Mouse (Mus musculus): ENCODE measurements around the gene Rln1. TPM values are rescaled to one million over a fixed set of nuclear protein-coding genes. Genes with fewer than 3 reads are reported as not detected.

Gene Rln1
- polyA plus RNA-seq, 1 experiment from 2014 or later, result not detected

- H3K79me2 ChIP-seq (ENCODE audit: inconsistent target), result no peaks in the 10 kb centered on the region
- WGBS (ENCODE audit: missing documents), result 62% methylated on average over 2 of the region's 2 CpGs
- H3K27ac ChIP-seq, result no peak overlapping the region
- no peak overlapping the region for H3K4me3 ChIP-seq (ENCODE audit: inconsistent target)
- H3K36me3 ChIP-seq (ENCODE audit: inconsistent target), result peaks cover 84% of the 10 kb centered on the region
Observed at GRCm38 (mm10) chr19:29294756-29295155, 39.7 kb downstream of the Rln1 start.

- no peaks in the 10 kb centered on the region for H3K79me2 ChIP-seq (ENCODE audit: inconsistent target)
- WGBS (ENCODE audit: missing documents), result 94% methylated on average over 4 of the region's 4 CpGs
Observed at GRCm38 (mm10) chr19:29292546-29292945, 41.9 kb downstream of the Rln1 start.

GRCm38 (mm10) chr19:29291532-29291931 lies 42.9 kb downstream of the Rln1 start:
- Histone ChIP-seq H3K4me3 (ENCODE audit: inconsistent target) (no peak overlapping the region), H3K36me3 (ENCODE audit: inconsistent target) (peaks cover 87% of the 10 kb centered on the region)
- WGBS (ENCODE audit: missing documents), result 94% methylated on average over 14 of the region's 14 CpGs

More at GRCm38 (mm10) chr19:29292546-29292945, 41.9 kb downstream of the Rln1 start:
- peaks cover 81% of the 10 kb centered on the region for H3K36me3 ChIP-seq (ENCODE audit: inconsistent target)
- H3K27ac ChIP-seq, result no peak overlapping the region
- H3K4me3 ChIP-seq (ENCODE audit: inconsistent target), result no peak overlapping the region

GRCm38 (mm10) chr19:29287863-29288262 lies 46.6 kb downstream of the Rln1 start:
- H3K79me2 ChIP-seq (ENCODE audit: inconsistent target), result no peaks in the 10 kb centered on the region
- peaks cover 72% of the 10 kb centered on the region for H3K36me3 ChIP-seq (ENCODE audit: inconsistent target)
- WGBS (ENCODE audit: missing documents), result 96% methylated on average over 8 of the region's 8 CpGs
- H3K4me3 ChIP-seq (ENCODE audit: inconsistent target), result no peak overlapping the region
- H3K27ac ChIP-seq, result no peak overlapping the region

More at GRCm38 (mm10) chr19:29291532-29291931, 42.9 kb downstream of the Rln1 start:
- Histone ChIP-seq H3K27ac (no peak overlapping the region), H3K79me2 (ENCODE audit: inconsistent target) (no peaks in the 10 kb centered on the region)

- H3K4me3 ChIP-seq (ENCODE audit: inconsistent target), result no peak overlapping the region
- H3K79me2 ChIP-seq (ENCODE audit: inconsistent target), result no peaks in the 10 kb centered on the region
- H3K36me3 ChIP-seq (ENCODE audit: inconsistent target), result peaks cover 64% of the 10 kb centered on the region
- 68% methylated on average over 7 of the region's 7 CpGs for WGBS (ENCODE audit: missing documents)
- H3K27ac ChIP-seq, result no peak overlapping the region
Observed at GRCm38 (mm10) chr19:29285451-29285869, 49.0 kb downstream of the Rln1 start.

Other genes starting within 250 kb of the Rln1 start
- 5.0 to 11.9 TPM (median 5.2 TPM) in 3 replicates for gene Rcl1, start 233.3 kb downstream of the Rln1 start, polyA plus RNA-seq (2018)
- 15.0 to 26.6 TPM (median 24.0 TPM) in 3 replicates for gene Jak2, start 82.8 kb downstream of the Rln1 start, polyA plus RNA-seq (2018)
- 10.1 to 21.0 TPM (median 14.9 TPM) in 3 replicates for gene Insl6, start 9.3 kb downstream of the Rln1 start, polyA plus RNA-seq (2018)
- gene Plgrkt, start 32.7 kb upstream of the Rln1 start, polyA plus RNA-seq (2018), result 65.1 to 163 TPM (median 83.5 TPM) in 3 replicates
- 44.6 to 125 TPM (median 104 TPM) in 3 replicates for gene Cd274, start 32.8 kb upstream of the Rln1 start, polyA plus RNA-seq (2018)
- 0.09 to 0.18 TPM in 2 of 3 replicates, not detected in the other for gene Pdcd1lg2, start 76.2 kb upstream of the Rln1 start, polyA plus RNA-seq (2018)
- 11.9 to 21.2 TPM (median 19.1 TPM) in 3 replicates for gene Ric1, start 187.6 kb upstream of the Rln1 start, polyA plus RNA-seq (2018)